Comparison of ENCODE assay signal across 11 mouse cellular contexts in the genomic region with DNA sequence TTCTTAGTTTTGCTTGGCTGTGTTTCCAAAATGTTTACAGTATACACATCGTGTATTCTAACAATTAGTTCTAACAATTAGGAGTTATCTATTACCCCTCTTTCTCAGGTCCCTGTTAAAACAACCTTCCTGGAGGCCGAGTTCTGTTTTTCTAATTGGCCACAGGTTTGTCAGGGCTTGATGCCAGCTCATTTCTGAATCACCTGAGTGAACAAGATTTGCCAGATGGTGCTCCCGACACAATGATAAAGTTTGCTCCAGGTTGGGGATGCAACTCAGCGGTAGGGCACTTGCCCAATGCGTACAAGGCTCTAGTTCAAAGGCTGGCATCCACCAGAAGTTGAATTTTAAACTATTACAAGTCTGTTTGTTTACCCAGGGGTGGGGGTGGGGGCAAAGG. TPM values are rescaled to one million over a fixed set of nuclear protein-coding genes. Genes with fewer than 3 reads are reported as not detected.
"Had no signal": no experiment of that assay in that cellular context is flagged by ENCODE, and none has a peak within 500 bp of the region (broad histone marks: within the 10 kb centered on the region; RNA-seq: fewer than 3 reads in every experiment).

No protein-coding gene starts in this region.

- ATAC-seq: lung, postnatal 0 days had no signal

- DNase-seq: kidney, postnatal 36 days; layer of hippocampus, adult 9-11 months; layer of hippocampus, postnatal 36 days; left cerebral cortex, postnatal 4 days; lung, adult 2 months; lung, postnatal 36 days; midbrain, embryonic 14.5 days; thymus, adult 18-20 months; thymus, postnatal 14 days had no signal

RNA-seq across cellular contexts. Expression of gene Fezf2, which starts 57.2 kb away (rescaled TPM):
- total RNA-seq: megakaryocyte, adult 5-6 weeks had no signal
